Mouse (Mus musculus): ENCODE measurements at regions not wholly inside any gene's neighbourhood (a gene's known extent, or its start where the extent isn't known, plus 50 kb on each side); places are given as distances from the start of the nearest gene placed in this dataset.

GRCm38 (mm10) chr11:113146762-113147161, 364.7 kb downstream of the Sox9 start:
- Histone ChIP-seq H3K27ac (no peak overlapping the region), H3K9ac (replicated peaks; ENCODE audit: low read length) (no peak overlapping the region), H3K27me3 (ENCODE audit: insufficient read depth, low read length) (no peaks in the 10 kb centered on the region), H3K9me3 (ENCODE audit: low read length) (no peaks in the 10 kb centered on the region), H3K36me3 (ENCODE audit: insufficient read depth, low read length) (no peaks in the 10 kb centered on the region), H3K4me3 (ENCODE audit: low read length) (no peak overlapping the region), H3K4me2 (ENCODE audit: low read depth, low read length) (no peak overlapping the region), H3K4me1 (ENCODE audit: insufficient read depth, low read length) (peaks cover 37% of the 10 kb centered on the region)
- TF ChIP-seq CTCF (IDR thresholded peaks at IDR 0.05; ENCODE audit: low read depth): no peak
- no peak for ATAC-seq
- WGBS: 74% methylated on average over 8 of the region's 8 CpGs
- DNase-seq (ENCODE audit: low spot score): no peak

- DNase-seq (ENCODE audit: low spot score) (no peak), ATAC-seq (no peak)
- H3K9me3 ChIP-seq (ENCODE audit: low read length): no peaks in the 10 kb centered on the region
- peaks cover 37% of the 10 kb centered on the region for H3K4me1 ChIP-seq (ENCODE audit: insufficient read depth, low read length)
- H3K9ac ChIP-seq (replicated peaks; ENCODE audit: low read length): no peak overlapping the region
- no peak overlapping the region for H3K4me3 ChIP-seq (ENCODE audit: low read length)
- H3K27ac ChIP-seq: no peak overlapping the region; the same call in 1 of the 2 replicates
- no peak overlapping the region for H3K4me2 ChIP-seq (ENCODE audit: low read depth, low read length)
- WGBS: 59% methylated on average over 17 of the region's 17 CpGs
- TF ChIP-seq CTCF (IDR thresholded peaks at IDR 0.05; ENCODE audit: low read depth): no peak
- no peaks in the 10 kb centered on the region for H3K27me3 ChIP-seq (ENCODE audit: insufficient read depth, low read length)
- H3K36me3 ChIP-seq (ENCODE audit: insufficient read depth, low read length): no peaks in the 10 kb centered on the region
Observed at GRCm38 (mm10) chr11:113147535-113148197, 365.6 kb downstream of the Sox9 start.

- H3K9ac ChIP-seq (replicated peaks; ENCODE audit: low read length): no peak overlapping the region
- no peak for TF ChIP-seq CTCF (IDR thresholded peaks at IDR 0.05; ENCODE audit: low read depth)
- no peaks in the 10 kb centered on the region for H3K9me3 ChIP-seq (ENCODE audit: low read length)
- no peak overlapping the region for H3K4me3 ChIP-seq (ENCODE audit: low read length)
- no peak overlapping the region; the same call in 1 of the 2 replicates for H3K27ac ChIP-seq
- 88% methylated on average over 9 of the region's 9 CpGs for WGBS
- DNase-seq (ENCODE audit: low spot score): no peak
- H3K4me2 ChIP-seq (ENCODE audit: low read depth, low read length): no peak overlapping the region
- no peak for ATAC-seq
- no peaks in the 10 kb centered on the region for H3K27me3 ChIP-seq (ENCODE audit: insufficient read depth, low read length)
- H3K4me1 ChIP-seq (ENCODE audit: insufficient read depth, low read length): peaks cover 32% of the 10 kb centered on the region
- no peaks in the 10 kb centered on the region for H3K36me3 ChIP-seq (ENCODE audit: insufficient read depth, low read length)
Observed at GRCm38 (mm10) chr11:113148198-113148537, 366.1 kb downstream of the Sox9 start.

- Histone ChIP-seq H3K27me3 (ENCODE audit: insufficient read depth, low read length) (no peaks in the 10 kb centered on the region), H3K27ac (no peak overlapping the region), H3K4me1 (ENCODE audit: insufficient read depth, low read length) (no peaks in the 10 kb centered on the region), H3K4me2 (ENCODE audit: low read depth, low read length) (no peak overlapping the region), H3K4me3 (ENCODE audit: low read length) (no peak overlapping the region), H3K36me3 (ENCODE audit: insufficient read depth, low read length) (no peaks in the 10 kb centered on the region), H3K9me3 (ENCODE audit: low read length) (no peaks in the 10 kb centered on the region), H3K9ac (replicated peaks; ENCODE audit: low read length) (no peak overlapping the region)
- no peak for TF ChIP-seq CTCF (IDR thresholded peaks at IDR 0.05; ENCODE audit: low read depth)
- DNase-seq (ENCODE audit: low spot score): no peak
- WGBS: 81% methylated on average over 6 of the region's 6 CpGs
- ATAC-seq: no peak
Observed at GRCm38 (mm10) chr11:113155515-113155914, 373.5 kb downstream of the Sox9 start.

GRCm38 (mm10) chr11:113163941-113164340, 381.9 kb downstream of the Sox9 start:
- H3K9me3 ChIP-seq (ENCODE audit: low read length): no peaks in the 10 kb centered on the region
- H3K4me3 ChIP-seq (ENCODE audit: low read length): no peak overlapping the region
- H3K4me2 ChIP-seq (ENCODE audit: low read depth, low read length): no peak overlapping the region
- H3K27me3 ChIP-seq (ENCODE audit: insufficient read depth, low read length): no peaks in the 10 kb centered on the region
- ATAC-seq (no peak), DNase-seq (ENCODE audit: low spot score) (no peak)
- H3K27ac ChIP-seq: no peak overlapping the region
- H3K36me3 ChIP-seq (ENCODE audit: insufficient read depth, low read length): no peaks in the 10 kb centered on the region
- 0 out of 2 replicates have a peak, but pooled peaks have one; percentile 5 for TF ChIP-seq CTCF (IDR thresholded peaks at IDR 0.05; ENCODE audit: low read depth)
- 33% methylated on average over 3 of the region's 3 CpGs for WGBS
- no peak overlapping the region for H3K9ac ChIP-seq (replicated peaks; ENCODE audit: low read length)
- peaks cover 2% of the 10 kb centered on the region; the same call in 1 of the 2 replicates for H3K4me1 ChIP-seq (ENCODE audit: insufficient read depth, low read length)

- TF ChIP-seq CTCF (IDR thresholded peaks at IDR 0.05; ENCODE audit: low read depth): no peak
- no peak for ATAC-seq
- no peak overlapping the region for H3K9ac ChIP-seq (replicated peaks; ENCODE audit: low read length)
Observed at GRCm38 (mm10) chr11:113164510-113164909, 382.5 kb downstream of the Sox9 start.

More at GRCm38 (mm10) chr11:113164510-113164909, 382.5 kb downstream of the Sox9 start:
- no peaks in the 10 kb centered on the region for H3K27me3 ChIP-seq (ENCODE audit: insufficient read depth, low read length)
- peaks cover 2% of the 10 kb centered on the region; the same call in 1 of the 2 replicates for H3K4me1 ChIP-seq (ENCODE audit: insufficient read depth, low read length)
- no peaks in the 10 kb centered on the region for H3K9me3 ChIP-seq (ENCODE audit: low read length)
- peak overlapping the region; percentile 60 for H3K4me2 ChIP-seq (ENCODE audit: low read depth, low read length)
- no peak for DNase-seq (ENCODE audit: low spot score)
- H3K36me3 ChIP-seq (ENCODE audit: insufficient read depth, low read length): no peaks in the 10 kb centered on the region
- H3K4me3 ChIP-seq (ENCODE audit: low read length): no peak overlapping the region
- peak overlapping the region; percentile 29; the same call in 1 of the 2 replicates for H3K27ac ChIP-seq
- WGBS: 23% methylated on average over 9 of the region's 10 CpGs
